Mouse (Mus musculus) urinary bladder, postnatal 25 days (tissue): ENCODE measurements at regions not wholly inside any gene's neighbourhood (a gene's known extent, or its start where the extent isn't known, plus 50 kb on each side); places are given as distances from the start of the nearest gene placed in this dataset.
A peak's percentile ranks its signal among the peaks of the same experiment; 100 is the strongest.
"Not testable (repeated sequence)": the region's sequence is repeated elsewhere in the genome, so short reads cannot be mapped to it uniquely, and the experiment has no call there.

ENCODE experiments used
- DNase-seq: peaks from one replicate; pipeline ENCODE4 v3.0.0; 2022; ENCODE audit warnings: low spot score

- DNase-seq: no peak
Observed at GRCm38 (mm10) chr17:85881636-85882170, 193.6 kb upstream of the Six2 start.

- no peak for DNase-seq
Observed at GRCm38 (mm10) chr17:85881046-85881445, 193.0 kb upstream of the Six2 start.

DNA sequence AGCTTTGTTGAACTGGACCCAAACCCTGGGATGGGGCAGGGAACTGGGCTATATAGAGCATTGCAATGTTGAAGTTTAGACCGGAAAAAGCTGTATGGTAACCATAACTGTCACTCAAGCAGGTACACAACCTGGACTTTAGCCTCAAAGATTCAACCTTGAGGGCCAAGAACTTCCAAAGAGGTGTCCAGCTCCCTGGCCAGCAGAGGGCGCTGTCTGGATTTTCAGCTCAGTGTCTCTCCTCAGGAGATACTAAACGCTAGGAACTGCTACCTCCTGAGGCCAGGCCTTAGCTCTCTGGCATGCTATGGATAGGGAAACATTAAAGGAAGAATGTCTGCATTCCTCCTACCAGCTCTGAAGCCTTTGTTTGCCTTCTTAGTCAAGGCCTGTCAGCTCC lies 189.4 kb upstream of the Six2 start:
- peak; percentile 30 for DNase-seq

GRCm38 (mm10) chr17:85876853-85877252 lies 188.8 kb upstream of the Six2 start:
- no peak for DNase-seq

DNA sequence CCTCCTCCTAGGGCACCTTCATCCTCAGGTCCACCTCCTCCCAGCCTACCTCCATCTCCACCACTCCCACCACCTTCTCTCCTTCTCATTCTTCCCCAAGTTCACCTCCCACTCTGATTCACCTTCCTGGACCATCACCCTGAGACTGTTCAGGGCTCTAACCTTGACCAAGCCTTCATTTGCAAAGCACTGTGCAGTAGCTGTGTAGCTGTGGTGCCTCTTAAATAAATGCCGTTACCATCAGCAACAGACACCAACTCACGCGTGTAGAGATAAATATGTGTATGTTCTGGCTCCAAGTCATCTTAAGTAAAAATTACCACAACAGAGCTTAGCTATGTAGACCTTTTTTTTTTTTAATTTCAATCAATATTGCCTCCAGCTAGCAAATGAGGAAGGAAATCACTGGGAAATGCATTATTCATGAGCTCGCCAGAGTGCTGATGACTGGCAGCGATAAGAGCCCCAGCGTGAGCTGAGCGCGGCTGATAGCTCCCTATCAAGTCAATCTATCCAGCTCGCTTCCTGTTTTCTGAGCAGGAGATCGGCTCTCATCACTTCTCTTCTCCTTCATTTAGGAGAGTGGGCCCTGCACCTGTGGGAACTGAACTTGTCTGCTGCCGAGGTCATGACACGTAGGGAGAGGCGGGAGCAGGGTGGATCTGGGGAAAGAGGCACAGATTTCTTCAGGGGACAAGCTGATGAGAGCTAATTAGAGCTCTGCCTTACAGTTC lies 185.9 kb upstream of the Six2 start:
- no peak for DNase-seq

DNA sequence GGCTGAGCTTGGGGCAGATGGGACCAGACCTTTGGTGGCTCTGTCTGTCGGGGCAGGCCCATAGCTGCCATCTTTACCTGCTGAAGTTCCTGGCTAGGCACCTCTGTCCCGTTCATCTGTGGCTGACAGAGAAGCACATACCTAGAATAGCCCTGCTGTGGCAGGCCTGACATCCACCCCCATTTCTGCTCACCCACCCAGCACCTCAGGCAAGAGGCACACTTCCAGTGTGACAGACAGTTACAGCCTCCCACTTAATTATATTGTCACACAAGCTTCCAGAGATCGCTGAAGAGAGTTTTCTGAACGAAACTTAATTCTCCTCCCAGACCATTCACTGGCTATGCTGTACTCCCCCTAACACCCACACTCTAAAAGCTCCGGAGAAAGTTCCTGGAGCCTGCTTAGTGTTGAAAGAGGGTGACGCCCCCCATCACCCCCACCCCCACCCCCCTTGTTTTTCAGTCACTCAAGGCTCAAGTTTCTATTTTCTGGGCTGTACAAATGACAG lies 184.9 kb upstream of the Six2 start:
- no peak for DNase-seq

- no peak for DNase-seq
Observed at GRCm38 (mm10) chr17:85870406-85870805, 182.3 kb upstream of the Six2 start.

- no peak for DNase-seq
Observed at GRCm38 (mm10) chr17:85869179-85869578, 181.1 kb upstream of the Six2 start.

DNA sequence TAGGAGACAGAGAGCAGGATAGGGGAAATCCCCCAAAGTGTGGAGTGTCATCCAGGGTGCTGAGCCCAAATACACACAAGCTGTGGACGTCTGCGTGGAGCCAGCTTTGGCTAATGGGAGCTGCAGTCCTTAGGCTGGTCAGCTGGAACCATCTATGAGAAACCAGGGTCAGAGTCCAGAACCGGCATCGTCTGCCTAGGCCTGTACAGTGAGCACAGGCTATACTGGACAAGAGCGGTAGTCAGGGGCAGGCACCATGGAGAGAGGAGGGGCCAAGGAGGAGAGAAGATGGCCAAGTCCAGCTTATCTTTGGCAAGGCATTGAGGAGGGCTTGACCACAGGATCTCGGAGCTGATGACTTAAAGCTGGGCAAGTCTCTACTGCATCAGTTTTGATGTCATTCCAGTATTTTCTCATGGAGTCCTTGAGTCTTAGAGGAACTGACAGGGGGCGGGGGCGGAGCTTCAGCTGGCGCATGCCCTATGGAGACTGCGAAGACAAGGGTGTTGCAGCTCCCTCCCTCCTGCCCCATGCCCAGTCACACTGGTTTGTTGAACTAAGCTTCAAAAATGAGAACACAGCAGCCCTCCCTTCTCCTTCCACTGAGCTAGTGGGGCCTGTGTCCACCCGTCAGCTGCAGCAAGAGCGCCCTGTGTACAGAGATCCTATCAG lies 180.0 kb upstream of the Six2 start:
- DNase-seq: peak; percentile 9

GRCm38 (mm10) chr17:85866581-85866980 lies 178.5 kb upstream of the Six2 start:
- DNase-seq: no peak

DNA sequence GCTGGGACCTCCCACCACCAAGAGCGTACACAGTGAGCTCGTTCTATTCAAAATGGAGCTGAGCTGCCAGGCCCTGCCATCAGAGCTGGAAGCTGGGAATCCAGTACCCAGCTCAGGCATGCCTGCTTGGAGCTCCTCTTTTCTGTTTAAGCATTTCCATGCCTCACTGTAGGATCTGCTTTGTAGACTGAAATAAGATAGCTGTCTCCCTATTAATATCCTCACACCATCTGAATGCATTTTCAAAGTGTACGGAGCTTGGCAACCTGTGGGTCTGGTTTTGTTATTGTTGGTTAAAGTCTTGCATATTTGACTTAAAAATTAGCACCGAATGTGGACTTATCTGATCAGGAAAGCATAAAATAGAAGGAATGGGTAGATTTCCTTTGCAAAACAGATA lies 177.9 kb upstream of the Six2 start:
- DNase-seq: no peak

DNA sequence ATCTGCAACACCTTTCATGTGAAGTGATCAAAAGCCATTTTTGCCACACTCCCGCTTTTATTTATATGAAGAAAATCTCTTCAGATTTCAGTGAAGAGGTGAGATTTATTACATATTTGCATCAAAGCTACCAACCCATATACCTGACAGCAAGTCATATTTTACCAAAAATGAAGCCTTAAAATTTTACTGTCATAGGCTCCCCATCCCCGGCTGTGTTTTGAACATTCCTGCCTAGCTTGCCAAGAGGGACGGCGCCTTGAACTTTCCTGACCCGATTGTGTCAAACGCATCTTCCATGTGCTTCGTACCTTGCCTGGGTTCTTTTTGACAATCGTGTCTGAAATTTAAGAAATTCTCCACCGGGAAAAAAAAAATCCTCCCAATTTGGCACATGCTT lies 173.3 kb upstream of the Six2 start:
- DNase-seq: no peak

- no peak for DNase-seq
Observed at GRCm38 (mm10) chr17:85860797-85861196, 172.7 kb upstream of the Six2 start.

DNA sequence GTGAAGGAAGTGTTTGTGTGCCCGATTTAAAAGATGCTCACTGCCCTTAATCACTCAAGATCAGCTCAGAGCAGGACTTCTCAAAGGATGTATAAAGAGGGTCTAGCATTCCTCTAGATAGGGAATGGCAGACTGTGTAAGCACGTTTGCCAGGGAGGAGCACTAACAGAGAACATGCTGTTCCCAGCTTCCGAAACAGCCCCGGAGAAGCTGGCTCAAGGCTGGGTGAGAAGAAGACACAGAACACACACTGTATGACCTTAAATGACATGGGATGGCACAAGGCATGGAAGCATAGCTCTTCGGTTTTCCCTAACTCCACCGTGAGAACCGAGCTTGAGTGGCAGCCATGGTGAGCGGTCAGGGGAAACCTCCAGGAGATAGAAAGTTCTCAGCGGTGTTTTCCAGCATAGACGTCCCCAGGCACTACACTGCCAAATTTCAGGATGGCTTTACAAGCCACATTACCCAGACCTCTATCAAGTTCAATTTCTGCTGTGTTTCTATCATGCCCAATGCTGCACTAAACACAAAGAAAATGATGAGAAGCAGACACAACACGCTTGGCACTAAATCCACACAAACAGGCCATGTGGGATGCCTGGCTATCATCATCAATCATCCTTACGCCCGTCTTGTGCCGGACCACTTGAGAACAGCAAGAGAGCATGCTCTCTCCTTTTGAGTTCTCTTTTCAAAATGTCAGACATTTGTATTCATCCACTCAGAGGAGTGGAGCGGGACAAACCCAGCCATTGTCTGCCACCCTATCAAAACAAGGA lies 172.0 kb upstream of the Six2 start:
- no peak for DNase-seq

GRCm38 (mm10) chr17:85858516-85858915 lies 170.4 kb upstream of the Six2 start:
- DNase-seq: no peak

DNA sequence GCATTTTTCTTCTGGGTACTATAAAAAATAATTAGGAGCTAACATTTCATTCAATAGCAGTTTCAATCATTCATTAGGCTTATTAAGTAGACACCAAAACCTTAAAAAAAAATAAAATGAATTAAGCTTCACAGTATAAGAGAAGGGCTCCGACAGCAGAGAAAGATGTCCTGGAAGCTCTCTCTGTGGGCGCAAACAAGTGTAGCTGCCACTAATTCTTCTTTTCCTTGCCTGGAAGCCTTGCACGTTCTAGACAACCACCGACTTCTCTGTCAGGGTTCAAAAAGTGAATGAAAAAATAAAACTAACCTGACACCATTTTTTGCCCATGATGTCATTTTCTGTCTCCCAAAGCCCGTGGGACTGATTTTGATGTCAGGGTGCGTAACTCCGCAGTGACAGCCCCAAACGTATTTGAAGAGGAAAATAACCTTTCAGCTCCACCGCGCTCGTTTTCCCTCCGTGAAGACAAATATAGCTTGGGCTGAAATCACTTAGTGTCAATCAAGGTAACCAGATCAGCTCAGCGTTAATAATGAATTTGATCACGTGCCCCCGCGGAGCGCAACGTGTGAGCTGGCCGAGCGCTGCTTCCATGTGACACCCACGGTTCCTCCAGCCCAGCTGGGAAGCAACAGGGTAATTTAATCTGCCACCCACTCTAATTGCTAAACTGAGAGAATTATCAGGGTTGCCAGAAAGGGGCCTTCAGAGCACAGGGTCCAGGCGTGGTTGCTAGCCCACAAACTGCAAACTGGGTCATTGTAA lies 169.8 kb upstream of the Six2 start:
- DNase-seq: no peak

- not testable (repeated sequence) for DNase-seq
Observed at GRCm38 (mm10) chr17:85856894-85857293, 168.8 kb upstream of the Six2 start.

GRCm38 (mm10) chr17:85853156-85853555 lies 165.1 kb upstream of the Six2 start:
- DNase-seq: no peak

DNA sequence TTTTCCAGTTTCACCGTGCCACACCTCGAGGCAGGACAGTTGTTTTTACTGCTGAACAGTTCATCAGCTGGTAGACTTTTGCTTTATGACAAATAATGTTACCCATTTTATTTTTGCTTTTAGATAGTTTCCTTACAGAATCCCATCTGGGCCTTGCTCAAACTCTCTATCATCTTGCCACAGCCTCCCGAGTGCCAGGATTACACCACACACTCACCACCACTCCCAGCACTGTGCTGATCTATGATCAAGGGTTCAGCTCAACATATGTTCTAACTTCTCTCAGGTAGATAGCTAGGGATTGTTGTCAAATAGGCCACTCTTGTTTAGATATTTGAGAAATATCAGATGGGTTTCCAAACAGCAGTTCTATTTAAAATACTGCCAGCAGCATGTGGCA lies 160.5 kb upstream of the Six2 start:
- DNase-seq: no peak

GRCm38 (mm10) chr17:85847756-85848155 lies 159.7 kb upstream of the Six2 start:
- no peak for DNase-seq

DNA sequence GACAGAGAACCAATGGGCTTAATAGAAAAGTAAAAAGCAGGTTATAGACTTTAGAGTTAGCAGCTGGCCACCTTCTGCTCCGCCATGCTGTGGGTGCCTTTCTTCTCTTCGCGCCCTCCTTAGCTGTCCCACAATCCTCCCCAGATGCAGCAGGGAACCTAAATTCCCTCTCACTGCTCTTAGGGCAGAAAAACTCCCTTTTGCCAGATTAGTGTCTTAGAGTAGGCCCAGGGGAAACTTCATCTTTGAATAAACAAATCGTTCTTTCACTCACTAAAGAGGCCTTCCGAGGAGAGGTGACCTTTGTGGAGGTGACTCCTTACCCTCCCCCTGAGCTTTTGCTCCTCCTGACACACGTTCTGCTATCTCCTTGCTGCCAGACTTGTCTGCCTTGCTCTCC lies 157.0 kb upstream of the Six2 start:
- no peak for DNase-seq

DNA sequence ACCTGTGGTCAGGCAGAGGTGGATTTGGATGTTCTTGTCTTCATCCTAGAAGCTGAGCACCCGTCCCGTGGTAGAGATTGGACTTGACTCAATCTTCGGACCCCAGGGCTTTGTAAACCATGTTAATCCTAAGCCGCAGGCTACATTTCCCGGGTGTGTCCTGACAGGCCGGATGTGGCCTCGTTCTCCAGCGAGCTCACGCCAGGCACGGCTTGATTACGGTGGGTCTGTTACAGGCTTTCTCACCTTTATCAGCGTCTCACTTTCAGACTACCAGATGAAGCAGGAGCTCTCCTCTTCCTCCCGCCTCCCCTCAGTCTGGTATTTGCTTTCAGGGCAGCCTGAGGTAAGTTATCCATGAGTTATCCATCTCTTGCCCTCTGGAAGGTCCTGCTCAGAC lies 156.4 kb upstream of the Six2 start:
- no peak for DNase-seq
